Mouse (Mus musculus) spleen, adult 10 weeks (tissue): ENCODE measurements around the gene Dut. TPM values are rescaled to one million over a fixed set of nuclear protein-coding genes. Genes with fewer than 3 reads are reported as not detected.

Source experiments
- polyA plus RNA-seq: library from polyadenylated mRNA; stranded (reverse); fragments of 350-450 nt; fragmentation: Illumina TruSeq; extraction: RNeasy Lipid Tissue Mini Kit (QIAGEN cat#74804); gene quantifications from one replicate; pipeline ENCODE4 v1.2.3, GENCODE M21; 2015; ENCODE audit warnings: low replicate concordance; ENCODE audit not compliant: insufficient read depth

Gene Dut
- polyA plus RNA-seq = 69.0 TPM

GRCm38 (mm10) chr2:125247108-125247961 lies at the start of gene Dut:
Gene Dut, plus strand, starts transcription at chr2:125247190.

Other genes with a start within 250 kb of the Dut start
- 0.73 TPM for gene Slc24a5, start 179.1 kb upstream of the Dut start, polyA plus RNA-seq
- 41.4 TPM for gene Myef2, start 123.5 kb upstream of the Dut start, polyA plus RNA-seq
- gene Ctxn2, start 110.5 kb upstream of the Dut start, polyA plus RNA-seq = not detected
- not detected for gene Slc12a1, start 94.7 kb upstream of the Dut start, polyA plus RNA-seq